Mouse (Mus musculus) MEL (cell line): ENCODE data around the gene Cdip1. TPM values are rescaled to one million over a fixed set of nuclear protein-coding genes. Genes with fewer than 3 reads are reported as not detected.

ENCODE experiments used
- DNase-seq: peaks from one replicate; pipeline ENCODE4 v3.0.0; 2011; ENCODE audit warnings: low read depth, low spot score
- H3K27ac ChIP-seq: 2 replicates; pipeline ENCODE4 v1.5.1; 2012; ENCODE audit warnings: low read depth, mild to moderate bottlenecking, control low read depth, low read length, moderate library complexity; ENCODE audit not compliant: control insufficient read depth
- H3K27me3 ChIP-seq, 2 experiments: fragments of 150-350 bp in 1 of 2; sonication (generic) in 1 of 2; 2 replicates each; pipeline ENCODE4 v1.6.1; 2012; ENCODE audit warnings: low read length in 2 of 2, mild to moderate bottlenecking in 2 of 2, improper control_type of control experiment in 1 of 2, moderate library complexity in 1 of 2; ENCODE audit not compliant: insufficient read depth in 2 of 2, control insufficient read depth in 1 of 2
- H3K36me3 ChIP-seq, 2 experiments: 2 replicates each; pipeline ENCODE4 v1.6.1; 2012 to 2014; ENCODE audit warnings: low read length in 2 of 2, improper control_type of control experiment in 1 of 2, inconsistent platforms in 1 of 2, mild to moderate bottlenecking in 1 of 2; ENCODE audit not compliant: insufficient read depth in 2 of 2, control insufficient read depth in 1 of 2
- H3K4me1 ChIP-seq, 2 experiments: fragments of 150-350 bp in 1 of 2; sonication (generic) in 1 of 2; 2 replicates each; pipeline ENCODE4 v1.6.1; 2012; ENCODE audit warnings: low read length in 2 of 2, improper control_type of control experiment in 1 of 2, mild to moderate bottlenecking in 1 of 2; ENCODE audit not compliant: insufficient read depth in 2 of 2, control insufficient read depth in 1 of 2
- H3K4me3 ChIP-seq, 2 experiments: fragments of 150-350 bp in 1 of 2; sonication (generic) in 1 of 2; 2 replicates each; pipeline ENCODE4 v1.5.1; 2012; ENCODE audit warnings: low read depth in 2 of 2, low read length in 2 of 2, mild to moderate bottlenecking in 2 of 2, moderate library complexity in 2 of 2, control low read depth in 1 of 2, improper control_type of control experiment in 1 of 2; ENCODE audit not compliant: control insufficient read depth in 1 of 2, insufficient read depth in 1 of 2
- H3K79me2 ChIP-seq: 2 replicates; pipeline ENCODE4 v1.6.1; 2012; ENCODE audit warnings: mild to moderate bottlenecking, low read length, moderate library complexity; ENCODE audit not compliant: control insufficient read depth, poor library complexity, insufficient read depth
- H3K9ac ChIP-seq: 2 replicates; pipeline ENCODE4 v1.6.1; 2012; ENCODE audit warnings: low read depth, mild to moderate bottlenecking, control low read depth, low read length, moderate library complexity; ENCODE audit not compliant: control insufficient read depth, poor library complexity, severe bottlenecking
- H3K9me3 ChIP-seq: fragments of 150-350 bp; sonication (generic); replicated peaks from 2 replicates; pipeline ENCODE4 v1.6.1; 2012; ENCODE audit warnings: mild to moderate bottlenecking, low read length, improper control_type of control experiment, moderate library complexity; ENCODE audit not compliant: insufficient read depth
- CHD2 ChIP-seq: IDR thresholded peaks from 2 replicates; pipeline ENCODE4 v1.6.1; 2011; ENCODE audit warnings: low read length, improper control_type of control experiment
- ELF1 ChIP-seq: IDR thresholded peaks from 2 replicates; pipeline ENCODE4 v1.6.1; 2014; ENCODE audit warnings: low read depth, mild to moderate bottlenecking, inconsistent platforms, low read length, improper control_type of control experiment, moderate library complexity
- EP300 ChIP-seq, 2 experiments: IDR thresholded peaks; 2 replicates each; pipeline ENCODE4 v1.6.1; 2011; ENCODE audit warnings: improper control_type of control experiment in 2 of 2, low read length in 2 of 2, low read depth in 1 of 2, mild to moderate bottlenecking in 1 of 2
- ETS1 ChIP-seq: IDR thresholded peaks from 2 replicates; pipeline ENCODE4 v1.6.1; 2012; ENCODE audit warnings: low read depth, mild to moderate bottlenecking, inconsistent platforms, low read length, improper control_type of control experiment, moderate library complexity
- GATA1 ChIP-seq: IDR thresholded peaks from 2 replicates; pipeline ENCODE4 v1.6.1; 2011; ENCODE audit warnings: low read depth, low read length, improper control_type of control experiment
- HCFC1 ChIP-seq: IDR thresholded peaks from 2 replicates; pipeline ENCODE4 v1.6.1; 2012; ENCODE audit warnings: low read depth, mild to moderate bottlenecking, inconsistent platforms, low read length, improper control_type of control experiment, moderate library complexity
- MAFK ChIP-seq: IDR thresholded peaks from 2 replicates; pipeline ENCODE4 v1.6.1; 2011; ENCODE audit warnings: low read depth, mild to moderate bottlenecking, low read length, improper control_type of control experiment, borderline replicate concordance
- MAZ ChIP-seq: IDR thresholded peaks from 2 replicates; pipeline ENCODE4 v1.6.1; 2012; ENCODE audit warnings: low read depth, mild to moderate bottlenecking, inconsistent platforms, low read length, improper control_type of control experiment
- MYC ChIP-seq: IDR thresholded peaks from 2 replicates; pipeline ENCODE4 v1.6.1; 2011; ENCODE audit warnings: low read depth, mild to moderate bottlenecking, low read length, improper control_type of control experiment, moderate library complexity
- NELFE ChIP-seq: IDR thresholded peaks from 2 replicates; pipeline ENCODE4 v1.6.1; 2011; ENCODE audit warnings: low read depth, low read length, improper control_type of control experiment
- NRF1 ChIP-seq: IDR thresholded peaks from 2 replicates; pipeline ENCODE4 v1.6.1; 2014; ENCODE audit warnings: low read depth, mild to moderate bottlenecking, inconsistent platforms, low read length, improper control_type of control experiment, moderate library complexity; ENCODE audit not compliant: poor library complexity, insufficient read depth, severe bottlenecking
- POLR2A ChIP-seq, 2 experiments: IDR thresholded peaks; 2 replicates each; pipeline ENCODE4 v1.6.1; 2011 to 2012; ENCODE audit warnings: low read length in 2 of 2, mild to moderate bottlenecking in 2 of 2, control low read depth in 1 of 2, improper control_type of control experiment in 1 of 2, low read depth in 1 of 2, moderate library complexity in 1 of 2; ENCODE audit not compliant: control insufficient read depth in 1 of 2, insufficient read depth in 1 of 2, poor library complexity in 1 of 2
- POLR2AphosphoS2 ChIP-seq: IDR thresholded peaks from 2 replicates; pipeline ENCODE4 v1.6.1; 2011; ENCODE audit warnings: low read length, improper control_type of control experiment
- POLR2AphosphoS5 ChIP-seq: IDR thresholded peaks from 2 replicates; pipeline ENCODE4 v1.6.1; 2012; ENCODE audit warnings: low read depth, borderline replicate concordance, mild to moderate bottlenecking, inconsistent platforms, low read length, moderate library complexity, mixed read lengths
- RAD21 ChIP-seq: IDR thresholded peaks from 2 replicates; pipeline ENCODE4 v1.6.1; 2011; ENCODE audit warnings: mild to moderate bottlenecking, low read depth, low read length, improper control_type of control experiment
- RCOR1 ChIP-seq: IDR thresholded peaks from 2 replicates; pipeline ENCODE4 v1.6.1; 2012; ENCODE audit warnings: low read depth, mild to moderate bottlenecking, inconsistent platforms, low read length, improper control_type of control experiment
- SIN3A ChIP-seq: IDR thresholded peaks from 2 replicates; pipeline ENCODE4 v1.6.1; 2012; ENCODE audit warnings: low read length, improper control_type of control experiment, inconsistent platforms
- TAL1 ChIP-seq: IDR thresholded peaks from 2 replicates; pipeline ENCODE4 v1.6.1; 2012; ENCODE audit warnings: mild to moderate bottlenecking, inconsistent platforms, low read length, moderate library complexity, mixed read lengths
- UBTF ChIP-seq: IDR thresholded peaks from 2 replicates; pipeline ENCODE4 v1.6.1; 2012; ENCODE audit warnings: low read depth, mild to moderate bottlenecking, inconsistent platforms, low read length, improper control_type of control experiment, moderate library complexity, borderline replicate concordance; ENCODE audit not compliant: insufficient read depth
- USF1 ChIP-seq: IDR thresholded peaks from 2 replicates; pipeline ENCODE4 v1.6.1; 2014; ENCODE audit warnings: low read depth, mild to moderate bottlenecking, inconsistent platforms, low read length, improper control_type of control experiment, moderate library complexity
- ZMIZ1 ChIP-seq: IDR thresholded peaks from 2 replicates; pipeline ENCODE4 v1.6.1; 2012; ENCODE audit warnings: low read depth, mild to moderate bottlenecking, inconsistent platforms, low read length, improper control_type of control experiment, moderate library complexity
- ZNF384 ChIP-seq: IDR thresholded peaks from 2 replicates; pipeline ENCODE4 v1.6.1; 2012; ENCODE audit warnings: low read depth, mild to moderate bottlenecking, inconsistent platforms, low read length, improper control_type of control experiment
- polyA plus RNA-seq, 2 experiments: library from polyadenylated mRNA; stranded (reverse) in 1 of 2; unstranded in 1 of 2; fragments of >175 nt in 1 of 2; fragments of >200 nt in 1 of 2; gene quantifications; 2 replicates each; pipeline versions ENCODE4 v1.2.1 to v1.2.4; 2012; ENCODE audit warnings: low replicate concordance in 2 of 2, low read depth in 1 of 2; ENCODE audit not compliant: insufficient read length in 2 of 2, insufficient read depth in 1 of 2, missing spikeins in 1 of 2
- total RNA-seq: library from RNA; depleted of rRNA; stranded (reverse); fragments of 300-350 nt; gene quantifications from 2 replicates; pipeline ENCODE4 v1.2.3, GENCODE M21; 2012

Gene Cdip1
- total and polyA plus RNA-seq, 3 experiments = 24.8 to 97.8 (median 32.8) TPM

GRCm38 (mm10) chr16:4818349-4818748 lies 28.3 kb upstream of the Cdip1 start:
- Histone ChIP-seq H3K79me2 (no peaks in the 10 kb centered on the region), H3K27ac (no peak overlapping the region), H3K9me3 (no peaks in the 10 kb centered on the region), H3K36me3 (no peaks in the 10 kb centered on the region), H3K4me3 (no peak overlapping the region), H3K27me3 (no peaks in the 10 kb centered on the region)
- TF ChIP-seq GATA1 (no peak), MAFK (no peak), USF1 (no peak), UBTF (no peak), HCFC1 (no peak), NELFE (no peak), ELF1 (no peak), ZNF384 (no peak)
- TF ChIP-seq, all 39 proteins: peak for 0
- Histone ChIP-seq H3K9ac (no peak overlapping the region), H3K4me1 (no peaks in the 10 kb centered on the region)
- DNase-seq = no peak

GRCm38 (mm10) chr16:4796631-4797030 lies 6.5 kb upstream of the Cdip1 start:
- Histone ChIP-seq H3K79me2 (no peaks in the 10 kb centered on the region), H3K27me3 (no peaks in the 10 kb centered on the region; a peak in 1 of 4 replicates), H3K36me3 (no peaks in the 10 kb centered on the region), H3K4me3 (no peak overlapping the region), H3K27ac (no peak overlapping the region), H3K9me3 (no peaks in the 10 kb centered on the region), H3K9ac (no peak overlapping the region), H3K4me1 (no peaks in the 10 kb centered on the region)
- DNase-seq = no peak
- no peak for TF ChIP-seq POLR2AphosphoS2
- TF ChIP-seq USF1 = no peak
- TF ChIP-seq ELF1 = no peak
- no peak for TF ChIP-seq POLR2AphosphoS5
- no peak for TF ChIP-seq POLR2A (IDR thresholded peaks at IDR 0.05; ENCODE audit: control insufficient read depth in 1 of 2, insufficient read depth in 1 of 2, low read depth in 1 of 2, low read length in 2 of 2, poor library complexity in 1 of 2)
- no peak for TF ChIP-seq HCFC1
- no peak for TF ChIP-seq SIN3A
- TF ChIP-seq RCOR1 = no peak
- TF ChIP-seq MYC = no peak
- TF ChIP-seq MAZ = no peak
- no peak for TF ChIP-seq ZMIZ1
- no peak for TF ChIP-seq ETS1
- no peak for TF ChIP-seq TAL1
- TF ChIP-seq EP300 (IDR thresholded peaks at IDR 0.05; ENCODE audit: low read depth in 1 of 2, low read length in 2 of 2) = no peak
- TF ChIP-seq NRF1 = no peak
- TF ChIP-seq RAD21 = no peak
- no peak for TF ChIP-seq MAFK
- no peak for TF ChIP-seq CHD2
